Mouse (Mus musculus) hindbrain, embryonic 14.5 days (tissue): ENCODE measurements at regions not wholly inside any gene's neighbourhood (a gene's known extent, or its start where the extent isn't known, plus 50 kb on each side); places are given as distances from the start of the nearest gene placed in this dataset.

Experiments
- ATAC-seq: fragments of 200-750 bp; cut with Nextera tagmentation; 2 replicates; pipeline ENCODE4 v1.8.0; 2017; ENCODE audit warnings: moderate number of reproducible peaks, mild to moderate bottlenecking, moderate TSS enrichment, moderate library complexity; ENCODE audit not compliant: low FRiP score
- DNase-seq: peaks from one replicate; pipeline ENCODE4 v3.0.0-alpha.2; 2015; ENCODE audit warnings: low spot score
- H3K27ac ChIP-seq: fragments of 300-500 bp; sonication (generic); 2 replicates; pipeline ENCODE4 v1.5.1; 2014; ENCODE audit warnings: mild to moderate bottlenecking, moderate library complexity
- H3K27me3 ChIP-seq: fragments of 300-500 bp; sonication (generic); 2 replicates; pipeline ENCODE4 v1.6.1; 2014; ENCODE audit warnings: mild to moderate bottlenecking, low read length, mixed read lengths; ENCODE audit not compliant: control insufficient read depth, insufficient read depth
- H3K36me3 ChIP-seq: fragments of 300-500 bp; sonication (generic); replicated peaks from 2 replicates; pipeline ENCODE4 v1.6.1; 2014; ENCODE audit not compliant: control insufficient read depth, insufficient read depth
- H3K4me1 ChIP-seq: fragments of 300-500 bp; sonication (generic); replicated peaks from 2 replicates; pipeline ENCODE4 v1.6.1; 2014; ENCODE audit warnings: antibody characterized with exemption, low read length, mixed read lengths; ENCODE audit not compliant: control insufficient read depth, insufficient read depth
- H3K4me2 ChIP-seq: fragments of 300-500 bp; sonication (generic); replicated peaks from 2 replicates; pipeline ENCODE4 v1.6.1; 2014; ENCODE audit warnings: mild to moderate bottlenecking, moderate library complexity
- H3K4me3 ChIP-seq: fragments of 300-500 bp; sonication (generic); replicated peaks from 2 replicates; pipeline ENCODE4 v1.5.1; 2014; ENCODE audit warnings: mild to moderate bottlenecking, low read length
- H3K9ac ChIP-seq: fragments of 300-500 bp; sonication (generic); 2 replicates; pipeline ENCODE4 v1.6.1; 2014
- H3K9me3 ChIP-seq: fragments of 300-500 bp; sonication (generic); 2 replicates; pipeline ENCODE4 v1.6.1; 2016; ENCODE audit warnings: low read length; ENCODE audit not compliant: control insufficient read depth
- WGBS: fragments of 180-500 bp; shearing (Covaris S2); extraction: QIAGEN DNeasy Blood & Tissue Kit; methylation state at CpG from one replicate; pipeline ENCODE4 v1.1.7; 2014; 5-methylcytosine and 5-hydroxymethylcytosine counted together

GRCm38 (mm10) chr15:97111320-97112192, 55.8 kb upstream of the Slc38a4 start:
- Histone ChIP-seq H3K27me3 (no peaks in the 10 kb centered on the region), H3K4me2 (no peak overlapping the region), H3K4me3 (no peak overlapping the region), H3K9ac (no peak overlapping the region), H3K36me3 (no peaks in the 10 kb centered on the region), H3K9me3 (no peaks in the 10 kb centered on the region), H3K27ac (no peak overlapping the region), H3K4me1 (no peaks in the 10 kb centered on the region)
- ATAC-seq (no peak), DNase-seq (no peak)
- whole genome bisulfite sequencing, result 87% methylated on average over 11 of the region's 11 CpGs

- Histone ChIP-seq H3K27me3 (no peaks in the 10 kb centered on the region), H3K9me3 (no peaks in the 10 kb centered on the region), H3K4me2 (no peak overlapping the region), H3K9ac (no peak overlapping the region), H3K4me3 (no peak overlapping the region), H3K36me3 (no peaks in the 10 kb centered on the region), H3K4me1 (no peaks in the 10 kb centered on the region), H3K27ac (no peak overlapping the region)
- WGBS, result 57% methylated on average over 10 of the region's 10 CpGs
- DNase-seq, result no peak
- no peak for ATAC-seq
These were observed 52.0 kb upstream of the Slc38a4 start for GRCm38 (mm10) chr15:97107779-97108178.

GRCm38 (mm10) chr15:97106556-97106955, 50.8 kb upstream of the Slc38a4 start:
- no peaks in the 10 kb centered on the region for H3K4me1 ChIP-seq
- no peaks in the 10 kb centered on the region for H3K27me3 ChIP-seq
- no peak overlapping the region for H3K27ac ChIP-seq
- H3K4me2 ChIP-seq, result no peak overlapping the region
- 87% methylated on average over 6 of the region's 6 CpGs for WGBS
- no peak overlapping the region for H3K4me3 ChIP-seq
- ATAC-seq (no peak), DNase-seq (no peak)
- no peaks in the 10 kb centered on the region for H3K36me3 ChIP-seq
- H3K9ac ChIP-seq, result no peak overlapping the region
- no peaks in the 10 kb centered on the region for H3K9me3 ChIP-seq
